1 mouse cellular context compared by ENCODE assay signal in the genomic region with DNA sequence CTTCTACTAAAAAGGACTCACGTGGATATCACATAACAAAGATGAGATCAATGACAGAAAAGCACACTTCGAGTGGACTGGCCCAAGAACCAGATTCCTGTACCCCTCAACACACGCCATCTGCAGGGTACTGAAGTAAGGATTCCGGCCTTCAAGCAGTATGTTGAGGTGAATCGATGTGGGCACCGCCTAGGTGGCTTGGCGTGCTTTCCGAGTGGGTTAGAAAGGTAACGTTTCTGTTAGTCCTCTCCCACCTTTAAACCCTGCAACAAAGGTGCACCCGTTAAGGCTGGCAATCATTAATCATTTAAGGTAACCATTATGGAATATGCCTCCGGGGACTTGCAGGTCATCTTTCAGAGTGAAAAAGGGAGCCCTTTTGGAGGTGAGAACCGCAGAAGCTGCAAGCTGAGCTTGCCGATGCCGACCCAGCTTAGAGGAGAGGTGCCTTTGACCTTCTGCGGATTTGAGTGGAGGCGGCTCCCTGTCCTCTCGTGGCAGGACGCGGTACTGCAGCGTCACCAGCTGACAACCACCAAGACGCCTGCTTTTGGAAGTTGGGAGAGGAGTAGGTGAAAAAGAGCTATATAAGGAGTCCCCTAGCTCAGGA.
A peak's percentile ranks its signal among the peaks of the same experiment; 100 is the strongest.
TF ChIP-seq lines count a peak whose summit lies in the region.

No protein-coding gene starts in this region.

TF ChIP-seq in CH12.LX, 34 proteins besides CTCF, POLR2A, EP300 and RAD21:
- TF ChIP-seq MEF2A (IDR thresholded peaks at IDR 0.05; ENCODE audit: borderline replicate concordance, low read depth, low read length), result 0 out of 2 replicates have a peak, but pooled peaks have one; percentile 38
- TF ChIP-seq IRF4 (IDR thresholded peaks at IDR 0.05; ENCODE audit: low read depth, low read length), result peak; percentile 29; the same call in 1 of the 2 replicates
- TF ChIP-seq SMC3 (IDR thresholded peaks at IDR 0.05; ENCODE audit: low read depth, low read length), result peak; percentile 88
- no peak for TF ChIP-seq JUN (IDR thresholded peaks at IDR 0.05; ENCODE audit: insufficient read depth, low read depth, low read length)
- no peak for TF ChIP-seq KAT2A (IDR thresholded peaks at IDR 0.05; ENCODE audit: insufficient replicate concordance, low read length)
- TF ChIP-seq ZC3H11A (IDR thresholded peaks at IDR 0.05; ENCODE audit: low read depth, low read length), result peak; percentile 9; the same call in 1 of the 2 replicates
TF ChIP-seq in CH12.LX: peak in this region for 4.
